Mouse (Mus musculus) embryonic facial prominence, embryonic 11.5 days (tissue): ENCODE data around the gene Ppp1r12a. TPM values are rescaled to one million over a fixed set of nuclear protein-coding genes. Genes with fewer than 3 reads are reported as not detected.

Experiments
- ATAC-seq: fragments of 200-750 bp; cut with Nextera tagmentation; replicated peaks from 2 replicates; pipeline ENCODE4 v1.8.0; 2017; ENCODE audit warnings: low read depth; ENCODE audit not compliant: insufficient number of reproducible peaks, low FRiP score, low TSS enrichment
- DNase-seq: peaks from one replicate; pipeline ENCODE4 v3.0.0-alpha.2; 2015; ENCODE audit warnings: low spot score
- H3K27ac ChIP-seq: fragments of 300-500 bp; sonication (generic); replicated peaks from 2 replicates; pipeline ENCODE4 v1.5.1; 2014; ENCODE audit warnings: mild to moderate bottlenecking, low read depth, low read length, control low read depth
- H3K27me3 ChIP-seq: fragments of 300-500 bp; sonication (generic); 2 replicates; pipeline ENCODE4 v1.6.1; 2014; ENCODE audit warnings: mild to moderate bottlenecking, low read length, moderate library complexity, mixed read lengths; ENCODE audit not compliant: control insufficient read depth, insufficient read depth
- H3K36me3 ChIP-seq: fragments of 300-500 bp; sonication (generic); replicated peaks from 2 replicates; pipeline ENCODE4 v1.6.1; 2014; ENCODE audit warnings: low read depth, mild to moderate bottlenecking, low read length, moderate library complexity, mixed read lengths; ENCODE audit not compliant: control insufficient read depth, insufficient read depth
- H3K4me1 ChIP-seq: fragments of 300-500 bp; sonication (generic); 2 replicates; pipeline ENCODE4 v1.6.1; 2014; ENCODE audit warnings: low read length, mixed read lengths; ENCODE audit not compliant: control insufficient read depth, insufficient read depth
- H3K4me2 ChIP-seq: fragments of 300-500 bp; sonication (generic); 2 replicates; pipeline ENCODE4 v1.6.1; 2014; ENCODE audit warnings: low read depth, mild to moderate bottlenecking, control low read depth, low read length, moderate library complexity
- H3K4me3 ChIP-seq: fragments of 300-500 bp; sonication (generic); 2 replicates; pipeline ENCODE4 v1.5.1; 2014; ENCODE audit warnings: low read depth, low read length, control low read depth
- H3K9ac ChIP-seq: fragments of 300-500 bp; sonication (generic); replicated peaks from 2 replicates; pipeline ENCODE4 v1.6.1; 2014; ENCODE audit warnings: mild to moderate bottlenecking, control low read depth, low read length
- H3K9me3 ChIP-seq: fragments of 300-500 bp; sonication (generic); replicated peaks from 2 replicates; pipeline ENCODE4 v1.6.1; 2016; ENCODE audit warnings: mild to moderate bottlenecking, low read length, inconsistent platforms, mixed read lengths; ENCODE audit not compliant: control insufficient read depth
- WGBS: fragments of 180-500 bp; shearing (Covaris S2); extraction: QIAGEN DNeasy Blood & Tissue Kit; methylation state at CpG from one replicate; pipeline ENCODE4 v1.1.7; 2014; 5-methylcytosine and 5-hydroxymethylcytosine counted together
- polyA plus RNA-seq: library from polyadenylated mRNA; unstranded; fragments of >200 nt; fragmentation: Nextera tagmentation; extraction: Ambion mirVana; gene quantifications from 2 replicates; pipeline ENCODE4 v1.2.1, GENCODE M21; 2014

The Ppp1r12a gene
- polyA plus RNA-seq, 1 experiment from 2014 or later: 79.5 TPM

- Histone ChIP-seq H3K27me3 (no peaks in the 10 kb centered on the region), H3K36me3 (no peaks in the 10 kb centered on the region), H3K27ac (no peak overlapping the region), H3K4me1 (no peaks in the 10 kb centered on the region), H3K4me3 (no peak overlapping the region), H3K9ac (no peak overlapping the region), H3K9me3 (no peaks in the 10 kb centered on the region), H3K4me2 (no peak overlapping the region)
- WGBS: 81% methylated on average over 2 of the region's 2 CpGs
- DNase-seq (no peak), ATAC-seq (no peak)
Measured at GRCm38 (mm10) chr10:108180313-108180712, 18.3 kb downstream of the Ppp1r12a start.

DNA sequence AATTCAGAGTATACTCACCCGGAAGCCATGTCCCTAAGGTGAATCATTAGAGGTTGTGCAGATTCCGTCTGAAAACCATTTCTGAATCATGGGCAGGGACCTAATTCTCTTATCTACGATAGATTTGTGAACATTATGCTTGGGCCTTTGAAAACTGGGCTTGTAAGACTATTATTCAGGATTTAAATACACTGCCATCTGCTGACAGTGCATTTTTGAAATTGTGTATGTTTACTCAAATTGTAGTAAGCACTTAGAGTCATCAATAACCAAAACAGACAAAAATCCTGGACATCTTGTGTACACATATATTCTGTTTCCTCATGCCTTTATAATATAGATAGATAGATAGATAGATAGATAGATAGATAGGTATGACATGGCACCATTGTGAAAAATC is 19.9 kb downstream of the Ppp1r12a start:
- H3K27me3 ChIP-seq: no peaks in the 10 kb centered on the region
- H3K9ac ChIP-seq: no peak overlapping the region

DNA sequence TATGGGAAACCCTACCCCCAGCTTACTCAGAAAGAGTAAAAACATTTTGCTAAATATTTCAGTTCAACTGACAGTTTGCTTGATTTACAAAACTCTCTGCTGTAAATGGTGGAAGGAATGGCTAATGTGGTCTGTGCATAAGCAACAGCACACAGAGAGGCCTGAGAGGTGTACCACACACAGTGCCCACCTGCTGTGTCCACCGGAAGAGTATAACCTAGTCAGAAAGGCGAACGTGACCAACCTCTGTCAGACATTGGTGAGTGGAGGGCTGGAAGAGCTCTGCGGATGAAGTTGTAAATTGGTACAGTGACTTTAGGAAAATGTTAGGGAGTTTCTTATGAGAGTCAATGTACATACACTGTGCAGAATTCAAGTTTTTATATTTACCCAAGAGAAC is 20.4 kb downstream of the Ppp1r12a start:
- ATAC-seq: no peak

More for the DNA sequence above, 19.9 kb downstream of the Ppp1r12a start:
- no peaks in the 10 kb centered on the region for H3K4me1 ChIP-seq
- DNase-seq: no peak
- no peak overlapping the region for H3K4me2 ChIP-seq
- WGBS: 88% methylated on average over 3 of the region's 3 CpGs
- ATAC-seq: no peak
- no peak overlapping the region for H3K4me3 ChIP-seq
- H3K36me3 ChIP-seq: no peaks in the 10 kb centered on the region
- H3K9me3 ChIP-seq: no peaks in the 10 kb centered on the region
- H3K27ac ChIP-seq: no peak overlapping the region

DNA sequence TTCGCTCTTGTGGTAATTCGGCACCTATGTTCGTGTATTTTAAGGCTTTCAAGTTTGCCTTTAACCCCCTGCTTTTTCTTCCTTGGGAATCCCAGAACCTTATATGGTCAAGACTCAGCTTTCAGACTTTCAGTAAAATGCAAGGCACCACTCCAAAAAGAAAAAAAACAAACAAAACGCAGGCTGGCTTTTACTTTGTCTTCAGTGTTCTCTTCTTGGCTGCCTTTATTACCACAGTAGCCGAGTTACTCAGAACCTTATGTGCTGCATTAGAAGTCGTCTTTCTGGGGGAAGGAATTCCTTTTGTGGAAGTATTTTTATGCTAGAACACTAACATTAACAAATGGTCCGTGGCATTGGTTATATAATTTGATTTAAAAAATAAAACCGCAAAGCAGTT is 22.8 kb downstream of the Ppp1r12a start:
- WGBS: 74% methylated on average over 8 of the region's 8 CpGs
- no peak for ATAC-seq
- H3K4me3 ChIP-seq: no peak overlapping the region
- H3K9me3 ChIP-seq: no peaks in the 10 kb centered on the region
- no peak overlapping the region for H3K4me2 ChIP-seq
- no peak overlapping the region for H3K27ac ChIP-seq
- H3K36me3 ChIP-seq: no peaks in the 10 kb centered on the region
- H3K27me3 ChIP-seq: no peaks in the 10 kb centered on the region
- no peak overlapping the region for H3K9ac ChIP-seq
- H3K4me1 ChIP-seq: no peaks in the 10 kb centered on the region
- DNase-seq: no peak

More for the DNA sequence above, 20.4 kb downstream of the Ppp1r12a start:
- H3K4me1 ChIP-seq: no peaks in the 10 kb centered on the region
- no peak overlapping the region for H3K9ac ChIP-seq
- no peaks in the 10 kb centered on the region for H3K36me3 ChIP-seq
- no peak overlapping the region for H3K4me2 ChIP-seq
- WGBS: 89% methylated on average over 4 of the region's 4 CpGs
- no peak for DNase-seq
- no peaks in the 10 kb centered on the region for H3K27me3 ChIP-seq
- no peak overlapping the region for H3K4me3 ChIP-seq
- no peak overlapping the region for H3K27ac ChIP-seq
- H3K9me3 ChIP-seq: no peaks in the 10 kb centered on the region

GRCm38 (mm10) chr10:108185265-108185664 is 23.3 kb downstream of the Ppp1r12a start:
- Histone ChIP-seq H3K9ac (no peak overlapping the region), H3K4me1 (no peaks in the 10 kb centered on the region), H3K27me3 (no peaks in the 10 kb centered on the region), H3K9me3 (no peaks in the 10 kb centered on the region), H3K4me3 (no peak overlapping the region), H3K4me2 (no peak overlapping the region), H3K27ac (no peak overlapping the region), H3K36me3 (no peaks in the 10 kb centered on the region)
- ATAC-seq (no peak), DNase-seq (no peak)
- WGBS: 95% methylated on average over 3 of the region's 3 CpGs

GRCm38 (mm10) chr10:108189303-108189702 is 27.3 kb downstream of the Ppp1r12a start:
- Histone ChIP-seq H3K4me2 (no peak overlapping the region), H3K9me3 (no peaks in the 10 kb centered on the region), H3K27me3 (no peaks in the 10 kb centered on the region), H3K36me3 (no peaks in the 10 kb centered on the region), H3K4me1 (no peaks in the 10 kb centered on the region), H3K27ac (no peak overlapping the region), H3K4me3 (no peak overlapping the region), H3K9ac (no peak overlapping the region)
- WGBS: 80% methylated on average over 2 of the region's 2 CpGs
- DNase-seq (no peak), ATAC-seq (no peak)

- H3K9ac ChIP-seq: no peak overlapping the region
- no peak overlapping the region for H3K4me3 ChIP-seq
- ATAC-seq (no peak), DNase-seq (no peak)
- H3K4me1 ChIP-seq: no peaks in the 10 kb centered on the region
- no peak overlapping the region for H3K27ac ChIP-seq
- H3K9me3 ChIP-seq: no peaks in the 10 kb centered on the region
- H3K36me3 ChIP-seq: no peaks in the 10 kb centered on the region
- no peak overlapping the region for H3K4me2 ChIP-seq
- 90% methylated on average over 3 of the region's 3 CpGs for WGBS
- H3K27me3 ChIP-seq: no peaks in the 10 kb centered on the region
Measured at GRCm38 (mm10) chr10:108189986-108190385, 28.0 kb downstream of the Ppp1r12a start.

GRCm38 (mm10) chr10:108190626-108191025 is 28.6 kb downstream of the Ppp1r12a start:
- Histone ChIP-seq H3K36me3 (no peaks in the 10 kb centered on the region), H3K27me3 (no peaks in the 10 kb centered on the region), H3K4me3 (no peak overlapping the region), H3K4me1 (no peaks in the 10 kb centered on the region), H3K9me3 (no peaks in the 10 kb centered on the region), H3K27ac (no peak overlapping the region), H3K4me2 (no peak overlapping the region), H3K9ac (no peak overlapping the region)
- DNase-seq (no peak), ATAC-seq (no peak)
